34 mouse cellular contexts compared by ENCODE assay signal in the genomic region with DNA sequence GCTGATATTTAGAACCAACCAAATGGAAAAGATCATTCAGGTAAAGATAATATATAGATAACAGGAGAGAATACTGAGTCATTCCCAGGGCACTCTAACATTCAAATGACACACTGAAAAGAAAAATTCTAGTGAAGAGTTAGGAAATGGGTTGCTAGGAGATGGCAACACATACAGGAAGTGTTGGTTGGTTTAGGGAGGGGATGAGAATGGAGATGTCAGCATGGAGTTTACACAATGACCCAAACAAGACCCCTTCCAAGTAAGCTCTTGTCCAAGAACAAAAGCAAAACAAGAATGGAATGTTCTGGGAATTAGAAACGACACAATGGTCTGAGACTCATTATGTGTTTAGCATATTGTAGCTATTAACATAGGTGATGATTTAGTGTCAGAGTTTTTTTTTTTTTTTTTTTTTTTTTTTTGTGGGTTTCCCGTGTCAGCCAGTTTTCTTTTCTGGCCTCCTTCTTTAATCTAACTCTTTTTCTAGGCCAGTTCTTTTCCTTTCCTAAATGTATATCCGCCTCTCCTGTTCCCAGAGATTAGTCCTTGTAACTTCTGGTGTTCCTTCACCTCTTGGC. TPM values are rescaled to one million over a fixed set of nuclear protein-coding genes. Genes with fewer than 3 reads are reported as not detected.
DNase-seq lines count a peak whose midpoint lies in the region; ATAC-seq and TF ChIP-seq lines count a peak whose summit lies in the region.
"Had no signal": no experiment of that assay in that cellular context is flagged by ENCODE, and none has a peak within 500 bp of the region (broad histone marks: within the 10 kb centered on the region; RNA-seq: fewer than 3 reads in every experiment).

No protein-coding gene starts in this region.

- peak; percentile 79 for ATAC-seq in lung, postnatal 0 days
- ATAC-seq: forebrain, embryonic 13.5 days had no signal

- no peak overlapping the region for H3K27ac ChIP-seq in lung, postnatal 0 days (ENCODE audit: low read length)
- no peak overlapping the region for H3K27ac ChIP-seq in ES-E14 (ENCODE audit: insufficient read depth, low read depth, low read length, poor library complexity, severe bottlenecking)
- H3K27ac ChIP-seq: forebrain, embryonic 13.5 days; gastrocnemius, adult 2 months; hindbrain, embryonic 10.5 days; kidney, postnatal 0 days; left cerebral cortex, adult 2 months; limb, embryonic 15.5 days; liver, embryonic 14.5 days; neural tube, embryonic 15.5 days had no signal

- H3K9ac ChIP-seq in lung, postnatal 0 days (replicated peaks; ENCODE audit: low read depth) = no peak overlapping the region
- H3K9ac ChIP-seq in ES-E14 (ENCODE audit: insufficient read depth, low read depth, low read length, poor library complexity, severe bottlenecking) = no peak overlapping the region
- H3K9ac ChIP-seq: forebrain, embryonic 13.5 days; limb, embryonic 15.5 days; liver, embryonic 14.5 days; neural tube, embryonic 15.5 days had no signal

- in situ Hi-C loops in ES-E14 (cut with MboI; ENCODE audit: low sequenced_read_pairs in 2 of 2, unreplicated experiment in 2 of 2) = no loop called here

- no peaks in the 10 kb centered on the region for H3K9me3 ChIP-seq in lung, postnatal 0 days (ENCODE audit: low read length)
- no peaks in the 10 kb centered on the region for H3K9me3 ChIP-seq in ES-E14 (ENCODE audit: control insufficient read depth, insufficient read depth, low read depth, low read length)
- H3K9me3 ChIP-seq: forebrain, embryonic 13.5 days; hindbrain, embryonic 10.5 days; limb, embryonic 15.5 days; neural tube, embryonic 15.5 days had no signal

- no peak overlapping the region for H3K4me3 ChIP-seq in lung, postnatal 0 days (ENCODE audit: low read depth, low read length)
- H3K4me3 ChIP-seq in ES-E14 (ENCODE audit: insufficient read depth in 1 of 2, low read depth in 1 of 2, low read length in 2 of 2, poor library complexity in 1 of 2, severe bottlenecking in 1 of 2) = no peak overlapping the region
- H3K4me3 ChIP-seq: forebrain, embryonic 13.5 days; gastrocnemius, adult 2 months; hindbrain, embryonic 10.5 days; left cerebral cortex, adult 2 months; limb, embryonic 15.5 days; neural tube, embryonic 15.5 days had no signal

- peak; percentile 73 for TF ChIP-seq EP300 in lung, postnatal 0 days (IDR thresholded peaks at IDR 0.05)

- peak; percentile 59 for DNase-seq in lung, postnatal 0 days (ENCODE audit: low spot score)
- no peak for DNase-seq in lung, adult 18-20 months
- DNase-seq in ES-E14 (ENCODE audit: low read depth, low spot score) = no peak
- peak; percentile 3 for DNase-seq in embryo, embryonic 11 days
- DNase-seq in retina, embryonic 14.5 days (ENCODE audit: low spot score) = peak; percentile 16
- DNase-seq in ovary, postnatal 14 days (ENCODE audit: low spot score) = no peak
- DNase-seq in gastrocnemius, postnatal 10 days = no peak
- DNase-seq: adrenal gland, postnatal 25 days; cerebellum, adult 9-10 months; gastrocnemius, adult 2 months; kidney, adult 11 months; layer of hippocampus, adult 9-11 months; left cerebral cortex, postnatal 4 days; right cerebral cortex, postnatal 14 days; spleen, adult 18-20 months had no signal

- H3K4me1 ChIP-seq in lung, postnatal 0 days (ENCODE audit: insufficient read depth, low read depth, low read length) = no peaks in the 10 kb centered on the region
- H3K4me1 ChIP-seq in ES-E14 (ENCODE audit: control insufficient read depth in 2 of 2, insufficient read depth in 2 of 2, low read length in 2 of 2, poor library complexity in 1 of 2) = no peaks in the 10 kb centered on the region
- H3K4me1 ChIP-seq: forebrain, embryonic 13.5 days; hindbrain, embryonic 10.5 days; limb, embryonic 15.5 days; neural tube, embryonic 15.5 days had no signal

- WGBS in lung, postnatal 0 days = 54% methylated on average over 3 of the region's 3 CpGs

- no peak overlapping the region for H3K4me2 ChIP-seq in lung, postnatal 0 days (replicated peaks; ENCODE audit: low read depth, low read length)
- H3K4me2 ChIP-seq: forebrain, embryonic 13.5 days; heart, embryonic 11.5 days; limb, embryonic 15.5 days; midbrain, embryonic 11.5 days; neural tube, embryonic 15.5 days had no signal

- H3K27me3 ChIP-seq in lung, postnatal 0 days (replicated peaks; ENCODE audit: insufficient read depth, low read length) = no peaks in the 10 kb centered on the region
- H3K27me3 ChIP-seq: forebrain, embryonic 13.5 days; limb, embryonic 15.5 days; neural tube, embryonic 15.5 days had no signal

- H3K36me3 ChIP-seq in lung, postnatal 0 days (ENCODE audit: insufficient read depth, low read length) = no peaks in the 10 kb centered on the region
- no peaks in the 10 kb centered on the region for H3K36me3 ChIP-seq in ES-E14 (ENCODE audit: control insufficient read depth, insufficient read depth, low read length, poor library complexity, severe bottlenecking)
- H3K36me3 ChIP-seq: hindbrain, embryonic 10.5 days; limb, embryonic 15.5 days; neural tube, embryonic 15.5 days had no signal

- no peak for TF ChIP-seq CTCF in lung, postnatal 0 days (IDR thresholded peaks at IDR 0.05)

TF ChIP-seq in ES-E14, 5 proteins besides CTCF, POLR2A, EP300 and RAD21:
- TF ChIP-seq ZNF384 (IDR thresholded peaks at IDR 0.05; ENCODE audit: low read depth, low read length) (peak; percentile 69; the same call in 1 of the 2 replicates), MAFK (IDR thresholded peaks at IDR 0.05; ENCODE audit: insufficient read depth, low read depth, low read length) (no peak)
TF ChIP-seq in ES-E14: peak in this region for 1.

RNA-seq across cellular contexts. Expression of gene Gm21905, which starts 35.8 kb away (rescaled TPM):
- not detected in 2 replicates for polyA plus RNA-seq in lung, postnatal 0 days (2015; fragmentation: Nextera tagmentation; extraction: Ambion mirVana)
- not detected in 2 replicates for total RNA-seq in ES-E14 (2012; rRNA removed)
- total RNA-seq in gastrocnemius, postnatal 10 days (2021) = not detected
- total RNA-seq: adrenal gland, postnatal 25 days; gastrocnemius, adult 2 months; left cerebral cortex, adult 2 months; left cerebral cortex, postnatal 4 days; midbrain, postnatal 0 days had no signal
- polyA plus RNA-seq: brain, embryonic 14.5 days; cortical plate, adult 2 months; embryonic facial prominence, embryonic 14.5 days; forebrain, embryonic 13.5 days; gonadal fat pad, adult 2 months; heart, embryonic 11.5 days; heart, postnatal 0 days; hindbrain, embryonic 10.5 days; kidney, postnatal 0 days; large intestine, adult 2 months; limb, embryonic 15.5 days; liver, embryonic 14.5 days; lung, embryonic 16.5 days; midbrain, embryonic 11.5 days; midbrain, postnatal 0 days; neural tube, embryonic 15.5 days; testis, adult 2 months; urinary bladder, adult 2 months had no signal

RNA-seq across cellular contexts. Expression of gene Gm5108, which starts 40.6 kb away (rescaled TPM):
- not detected in 2 replicates for polyA plus RNA-seq in lung, postnatal 0 days (2015; fragmentation: Nextera tagmentation; extraction: Ambion mirVana)
- not detected in 2 replicates for total RNA-seq in ES-E14 (2012; rRNA removed)
- total RNA-seq in gastrocnemius, postnatal 10 days (2021) = not detected
- total RNA-seq: adrenal gland, postnatal 25 days; gastrocnemius, adult 2 months; left cerebral cortex, adult 2 months; left cerebral cortex, postnatal 4 days; midbrain, postnatal 0 days had no signal
- polyA plus RNA-seq: brain, embryonic 14.5 days; cortical plate, adult 2 months; embryonic facial prominence, embryonic 14.5 days; forebrain, embryonic 13.5 days; gonadal fat pad, adult 2 months; heart, embryonic 11.5 days; heart, postnatal 0 days; hindbrain, embryonic 10.5 days; kidney, postnatal 0 days; large intestine, adult 2 months; limb, embryonic 15.5 days; liver, embryonic 14.5 days; lung, embryonic 16.5 days; midbrain, embryonic 11.5 days; midbrain, postnatal 0 days; neural tube, embryonic 15.5 days; urinary bladder, adult 2 months had no signal

RNA-seq across cellular contexts. Expression of gene Grxcr1, which starts 49.6 kb away (rescaled TPM):
- polyA plus RNA-seq in lung, postnatal 0 days (2015; fragmentation: Nextera tagmentation; extraction: Ambion mirVana) = not detected in 2 replicates
- not detected in 2 replicates for total RNA-seq in ES-E14 (2012; rRNA removed)
- total RNA-seq in gastrocnemius, postnatal 10 days (2021) = not detected
- total RNA-seq: adrenal gland, postnatal 25 days; gastrocnemius, adult 2 months; left cerebral cortex, adult 2 months; left cerebral cortex, postnatal 4 days; midbrain, postnatal 0 days had no signal
- polyA plus RNA-seq: brain, embryonic 14.5 days; cortical plate, adult 2 months; forebrain, embryonic 13.5 days; gonadal fat pad, adult 2 months; heart, embryonic 11.5 days; heart, postnatal 0 days; hindbrain, embryonic 10.5 days; kidney, postnatal 0 days; large intestine, adult 2 months; limb, embryonic 15.5 days; liver, embryonic 14.5 days; lung, embryonic 16.5 days; midbrain, embryonic 11.5 days; midbrain, postnatal 0 days; neural tube, embryonic 15.5 days; testis, adult 2 months; urinary bladder, adult 2 months had no signal

Comparison
In these comparisons a context has a peak if more than half of its experiments do, and no peak if none do; other contexts are left out.
1. DNase-seq: peak in lung, postnatal 0 days (single experiment), embryo, embryonic 11 days (single experiment) and retina, embryonic 14.5 days (single experiment); none in lung, adult 18-20 months (0 of 2), ES-E14 (single experiment), ovary, postnatal 14 days (single experiment) and gastrocnemius, postnatal 10 days (single experiment).